In the genomic region with DNA sequence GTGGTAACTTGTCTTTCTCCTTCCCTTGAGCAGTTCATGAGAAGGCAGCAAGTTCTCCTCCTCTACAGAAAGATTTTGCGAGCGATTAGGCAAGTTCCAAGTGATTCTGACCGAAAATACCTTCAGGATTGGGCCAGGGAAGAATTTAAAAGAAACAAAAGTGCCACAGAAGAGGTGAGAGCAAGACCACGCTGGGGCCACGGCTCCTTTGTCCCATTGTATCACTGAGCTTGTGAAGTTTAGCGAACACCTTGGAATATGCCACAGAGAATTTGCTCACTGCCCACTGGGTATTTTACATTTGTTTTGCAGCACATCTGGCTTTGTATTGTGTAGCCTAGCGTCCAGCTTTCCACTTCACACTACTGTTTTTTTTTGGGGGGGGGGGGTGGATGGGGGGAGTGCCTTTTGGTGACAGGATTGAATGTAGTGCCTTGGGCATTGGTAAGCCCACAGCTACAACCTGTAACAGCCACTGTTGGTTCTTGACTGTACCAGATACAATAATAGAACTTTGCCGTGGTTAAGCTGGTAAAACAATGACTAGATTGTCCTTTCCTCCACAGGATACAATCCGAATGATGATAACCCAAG, we compare ENCODE assay signal across 8 mouse cellular contexts. TPM values are rescaled to one million over a fixed set of nuclear protein-coding genes. Genes with fewer than 3 reads are reported as not detected.
A peak's percentile ranks its signal among the peaks of the same experiment; 100 is the strongest.
DNase-seq lines count a peak whose midpoint lies in the region; ATAC-seq and TF ChIP-seq lines count a peak whose summit lies in the region.

No protein-coding gene starts in this region.

- peak overlapping the region; percentile 96 for H3K9ac ChIP-seq in embryonic facial prominence, embryonic 11.5 days (replicated peaks; ENCODE audit: low read length)
- peak overlapping the region; percentile 79 for H3K9ac ChIP-seq in intestine, embryonic 14.5 days (ENCODE audit: low read length)
- peak overlapping the region; percentile 88 for H3K9ac ChIP-seq in neural tube, embryonic 13.5 days

- peak overlapping the region; percentile 94 for H3K4me3 ChIP-seq in lung, adult 2 months (replicated peaks; ENCODE audit: extremely low read depth, low read depth, low read length)
- peak overlapping the region; percentile 80 for H3K4me3 ChIP-seq in embryonic facial prominence, embryonic 11.5 days (ENCODE audit: low read depth, low read length)
- H3K4me3 ChIP-seq in intestine, embryonic 14.5 days (ENCODE audit: low read depth, low read length): peak overlapping the region; percentile 73
- peak overlapping the region; percentile 60 for H3K4me3 ChIP-seq in neural tube, embryonic 13.5 days

- peak overlapping the region; percentile 99 for H3K27ac ChIP-seq in embryonic facial prominence, embryonic 11.5 days (replicated peaks; ENCODE audit: low read depth, low read length)
- H3K27ac ChIP-seq in intestine, embryonic 14.5 days (ENCODE audit: low read depth): peak overlapping the region; percentile 99
- H3K27ac ChIP-seq in neural tube, embryonic 13.5 days (replicated peaks): peak overlapping the region; percentile 98

- TF ChIP-seq CTCF in lung, adult 2 months (IDR thresholded peaks at IDR 0.05; ENCODE audit: insufficient read depth, low read length): no peak

- H3K27me3 ChIP-seq in embryonic facial prominence, embryonic 11.5 days (ENCODE audit: control insufficient read depth, insufficient read depth, low read length): no peaks in the 10 kb centered on the region
- H3K27me3 ChIP-seq in intestine, embryonic 14.5 days (replicated peaks; ENCODE audit: control insufficient read depth, insufficient read depth, low read length): no peaks in the 10 kb centered on the region
- no peaks in the 10 kb centered on the region for H3K27me3 ChIP-seq in neural tube, embryonic 13.5 days

- 8% methylated on average over 9 of the region's 9 CpGs for WGBS in lung, adult 2 months
- WGBS in embryonic facial prominence, embryonic 11.5 days: 6% methylated on average over 9 of the region's 9 CpGs
- WGBS in intestine, embryonic 14.5 days: 12% methylated on average over 9 of the region's 9 CpGs
- WGBS in neural tube, embryonic 13.5 days: 9% methylated on average over 9 of the region's 9 CpGs

- no peak for TF ChIP-seq POLR2A in lung, adult 2 months (IDR thresholded peaks at IDR 0.05; ENCODE audit: borderline replicate concordance, extremely low read depth, low read depth, low read length)

- DNase-seq in lung, adult 2 months: no peak
- no peak for DNase-seq in lung, postnatal 25 days (ENCODE audit: low spot score)
- peak; percentile 46 for DNase-seq in embryonic facial prominence, embryonic 11.5 days (ENCODE audit: low spot score)
- DNase-seq in intestine, embryonic 14.5 days (ENCODE audit: low spot score): no peak
- DNase-seq in urinary bladder, adult 2 months (ENCODE audit: low spot score): no peak
- DNase-seq in left cerebral cortex, adult 8-10 months (ENCODE audit: low spot score in 2 of 2): no peak
- DNase-seq in gastrocnemius, postnatal 10 days: no peak

- H3K9me3 ChIP-seq in embryonic facial prominence, embryonic 11.5 days (replicated peaks; ENCODE audit: control insufficient read depth, low read length): no peaks in the 10 kb centered on the region
- no peaks in the 10 kb centered on the region for H3K9me3 ChIP-seq in intestine, embryonic 14.5 days (ENCODE audit: control insufficient read depth, low read length)
- no peaks in the 10 kb centered on the region for H3K9me3 ChIP-seq in neural tube, embryonic 13.5 days

- H3K4me1 ChIP-seq in lung, adult 2 months (ENCODE audit: control insufficient read depth, insufficient read depth, low read length): peaks cover 4% of the 10 kb centered on the region
- H3K4me1 ChIP-seq in embryonic facial prominence, embryonic 11.5 days (ENCODE audit: control insufficient read depth, insufficient read depth, low read length): no peaks in the 10 kb centered on the region
- H3K4me1 ChIP-seq in intestine, embryonic 14.5 days (replicated peaks; ENCODE audit: control insufficient read depth, insufficient read depth, low read length): peaks cover 10% of the 10 kb centered on the region
- H3K4me1 ChIP-seq in neural tube, embryonic 13.5 days (replicated peaks): peaks cover 16% of the 10 kb centered on the region

- peak overlapping the region; percentile 67 for H3K4me2 ChIP-seq in embryonic facial prominence, embryonic 11.5 days (ENCODE audit: low read depth, low read length)
- peak overlapping the region; percentile 76 for H3K4me2 ChIP-seq in intestine, embryonic 14.5 days (ENCODE audit: low read length)
- peak overlapping the region; percentile 81 for H3K4me2 ChIP-seq in neural tube, embryonic 13.5 days

- no peaks in the 10 kb centered on the region for H3K36me3 ChIP-seq in embryonic facial prominence, embryonic 11.5 days (replicated peaks; ENCODE audit: control insufficient read depth, insufficient read depth, low read depth, low read length)
- 0 out of 2 replicates have a peak, but pooled peaks cover 3% of the 10 kb centered on the region for H3K36me3 ChIP-seq in intestine, embryonic 14.5 days (ENCODE audit: control insufficient read depth, insufficient read depth, low read length)
- H3K36me3 ChIP-seq in neural tube, embryonic 13.5 days: peaks cover 16% of the 10 kb centered on the region

- no peak for ATAC-seq in embryonic facial prominence, embryonic 11.5 days (replicated peaks; ENCODE audit: insufficient number of reproducible peaks, low FRiP score, low TSS enrichment, low read depth)
- ATAC-seq in intestine, embryonic 14.5 days (replicated peaks; ENCODE audit: low FRiP score, low TSS enrichment, low read depth): peak; percentile 55
- ATAC-seq in neural tube, embryonic 13.5 days (ENCODE audit: low read depth): peak; percentile 63

RNA-seq across cellular contexts. Expression of a gene that starts 0.6 kb away (rescaled TPM):
- polyA plus RNA-seq in lung, adult 2 months (2012; rRNA removed): 8.3 and 10.3 TPM in 2 replicates
- polyA plus RNA-seq in embryonic facial prominence, embryonic 11.5 days (2014; fragmentation: Nextera tagmentation; extraction: Ambion mirVana): 131 and 146 TPM in 2 replicates
- polyA plus RNA-seq in intestine, embryonic 14.5 days (2014; fragmentation: Nextera tagmentation; extraction: Ambion mirVana): 101 and 104 TPM in 2 replicates
- polyA plus RNA-seq in neural tube, embryonic 13.5 days (2015; fragmentation: Nextera tagmentation; extraction: Ambion mirVana): 159 and 163 TPM in 2 replicates
- 59.9 and 79.3 TPM in 2 replicates for polyA plus RNA-seq in urinary bladder, adult 2 months (2012; rRNA removed)
- 10 to 100 TPM; 31.0 to 42.0 (median 40.2) TPM for total RNA-seq in left cerebral cortex, adult 8-10 months (2022)
- total RNA-seq in gastrocnemius, postnatal 10 days (2021): 10 to 100 TPM; 29.9 to 38.4 TPM
